Mouse (Mus musculus): ENCODE results near the gene Phldb3.

Phldb3 gene

DNA sequence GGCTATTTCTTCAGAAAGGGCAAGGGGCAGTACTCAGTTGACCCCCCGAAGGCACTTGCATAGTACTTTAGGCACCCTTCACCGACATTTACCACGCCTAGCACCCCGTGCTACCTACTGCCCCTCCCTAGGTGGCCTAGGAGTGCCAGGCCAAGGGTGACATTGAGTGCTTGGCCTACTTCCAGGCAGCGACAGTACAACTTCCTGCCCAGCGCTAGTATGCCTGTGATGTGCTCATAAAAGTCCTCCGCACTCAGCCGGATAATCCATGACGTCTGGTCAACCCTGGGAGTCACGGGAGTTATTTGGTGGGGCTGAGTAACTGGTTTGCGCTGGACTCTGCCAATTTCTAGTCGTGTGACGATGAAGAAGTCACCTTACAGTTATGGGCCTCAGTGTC lies 22.2 kb upstream of the Phldb3 start:
- Histone ChIP-seq H3K36me3 (ENCODE audit: insufficient read depth, low read length) (no peaks in the 10 kb centered on the region), H3K9me3 (ENCODE audit: low read length) (peaks cover 32% of the 10 kb centered on the region), H3K4me3 (replicated peaks; ENCODE audit: low read length) (no peak overlapping the region), H3K27me3 (ENCODE audit: insufficient read depth, low read length) (peaks cover 38% of the 10 kb centered on the region), H3K4me1 (replicated peaks; ENCODE audit: low read depth, low read length) (peaks cover 28% of the 10 kb centered on the region)
- TF ChIP-seq POU5F1 (IDR thresholded peaks at IDR 0.05; ENCODE audit: borderline replicate concordance, low read length) (no peak), CTCF (conservative IDR thresholded peaks at IDR 0.05; ENCODE audit: low read length) (no peak), NANOG (IDR thresholded peaks at IDR 0.05; ENCODE audit: borderline replicate concordance, low read length) (no peak)

DNA sequence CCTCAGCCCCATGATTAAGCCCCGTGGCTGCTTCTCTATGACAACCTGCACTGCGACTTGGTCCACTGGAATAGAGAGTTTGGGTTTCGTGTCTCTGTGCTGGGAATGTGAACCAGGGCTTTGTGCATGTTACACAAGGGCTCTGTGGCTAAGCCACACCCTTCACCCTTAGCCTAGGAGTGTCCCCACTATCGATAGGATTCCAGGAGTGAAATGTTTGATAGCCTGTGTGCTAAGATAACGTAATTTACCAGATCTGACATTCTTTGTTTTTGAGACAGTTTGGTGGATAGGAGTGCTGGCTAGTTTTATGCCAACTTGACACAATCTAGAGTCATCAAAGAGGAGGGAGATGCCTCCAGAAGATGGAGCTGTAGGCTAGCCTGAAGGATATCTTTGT lies 18.8 kb upstream of the Phldb3 start:
- no peak for TF ChIP-seq POU5F1 (IDR thresholded peaks at IDR 0.05; ENCODE audit: borderline replicate concordance, low read length)
- TF ChIP-seq NANOG (IDR thresholded peaks at IDR 0.05; ENCODE audit: borderline replicate concordance, low read length): no peak
- TF ChIP-seq CTCF (conservative IDR thresholded peaks at IDR 0.05; ENCODE audit: low read length): no peak
- Histone ChIP-seq H3K4me3 (replicated peaks; ENCODE audit: low read length) (no peak overlapping the region), H3K4me1 (replicated peaks; ENCODE audit: low read depth, low read length) (peaks cover 42% of the 10 kb centered on the region), H3K27me3 (ENCODE audit: insufficient read depth, low read length) (peaks cover 46% of the 10 kb centered on the region), H3K9me3 (ENCODE audit: low read length) (peaks cover 8% of the 10 kb centered on the region), H3K36me3 (ENCODE audit: insufficient read depth, low read length) (no peaks in the 10 kb centered on the region)

- H3K4me3 ChIP-seq (replicated peaks; ENCODE audit: low read length): no peak overlapping the region
- H3K9me3 ChIP-seq (ENCODE audit: low read length): peaks cover 4% of the 10 kb centered on the region; the same call in 1 of the 2 replicates
- no peak for TF ChIP-seq POU5F1 (IDR thresholded peaks at IDR 0.05; ENCODE audit: borderline replicate concordance, low read length)
- TF ChIP-seq NANOG (IDR thresholded peaks at IDR 0.05; ENCODE audit: borderline replicate concordance, low read length): no peak
- TF ChIP-seq CTCF (conservative IDR thresholded peaks at IDR 0.05; ENCODE audit: low read length): no peak
- H3K4me1 ChIP-seq (replicated peaks; ENCODE audit: low read depth, low read length): peaks cover 37% of the 10 kb centered on the region
- H3K27me3 ChIP-seq (ENCODE audit: insufficient read depth, low read length): peaks cover 42% of the 10 kb centered on the region
- H3K36me3 ChIP-seq (ENCODE audit: insufficient read depth, low read length): no peaks in the 10 kb centered on the region
Observed at GRCm38 (mm10) chr7:24592163-24592562, 18.4 kb upstream of the Phldb3 start.

GRCm38 (mm10) chr7:24592781-24593180 lies 17.8 kb upstream of the Phldb3 start:
- Histone ChIP-seq H3K27me3 (ENCODE audit: insufficient read depth, low read length) (peaks cover 40% of the 10 kb centered on the region), H3K9me3 (ENCODE audit: low read length) (no peaks in the 10 kb centered on the region), H3K4me1 (replicated peaks; ENCODE audit: low read depth, low read length) (peaks cover 31% of the 10 kb centered on the region), H3K4me3 (replicated peaks; ENCODE audit: low read length) (no peak overlapping the region; the same call in 1 of the 2 replicates), H3K36me3 (ENCODE audit: insufficient read depth, low read length) (no peaks in the 10 kb centered on the region)
- TF ChIP-seq NANOG (IDR thresholded peaks at IDR 0.05; ENCODE audit: borderline replicate concordance, low read length) (no peak), CTCF (conservative IDR thresholded peaks at IDR 0.05; ENCODE audit: low read length) (no peak), POU5F1 (IDR thresholded peaks at IDR 0.05; ENCODE audit: borderline replicate concordance, low read length) (no peak)

DNA sequence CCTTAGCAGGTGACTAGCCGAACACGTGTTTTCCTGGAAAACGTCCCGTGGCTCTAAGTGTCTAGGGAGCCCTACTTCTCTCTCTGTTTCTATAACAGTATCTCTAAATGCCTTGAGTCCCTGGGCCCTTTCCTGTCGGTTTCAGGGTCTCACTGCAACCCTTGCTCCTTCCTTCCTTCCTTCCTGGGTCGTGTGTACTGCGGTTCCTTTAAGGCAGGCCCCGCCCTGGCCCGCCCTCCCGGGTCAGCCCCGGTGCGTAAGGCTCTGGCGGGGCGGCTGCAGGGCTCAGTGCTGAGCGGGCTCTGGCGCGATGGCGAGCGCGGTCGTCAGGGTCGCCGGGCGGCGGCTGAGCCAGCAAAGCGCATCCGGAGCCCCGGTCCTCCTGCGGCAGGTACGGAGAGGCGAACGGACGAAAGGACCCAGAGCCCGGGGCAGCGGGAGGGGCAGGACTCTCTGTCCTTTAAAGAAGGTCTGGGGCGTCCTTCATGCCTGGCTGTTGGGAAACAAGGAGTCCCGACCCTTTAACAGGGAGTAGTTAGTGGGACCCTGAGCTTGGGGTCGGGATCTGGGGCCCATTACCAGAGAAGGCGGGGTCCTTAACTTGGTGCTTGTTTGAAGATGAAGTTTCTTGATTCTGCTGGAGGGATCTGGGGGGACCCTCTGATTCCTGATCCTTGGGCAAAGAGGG lies 16.8 kb upstream of the Phldb3 start:
- no peaks in the 10 kb centered on the region for H3K9me3 ChIP-seq (ENCODE audit: low read length)
- peaks cover 24% of the 10 kb centered on the region for H3K4me1 ChIP-seq (replicated peaks; ENCODE audit: low read depth, low read length)
- TF ChIP-seq NANOG (IDR thresholded peaks at IDR 0.05; ENCODE audit: borderline replicate concordance, low read length) (no peak), POU5F1 (IDR thresholded peaks at IDR 0.05; ENCODE audit: borderline replicate concordance, low read length) (no peak), CTCF (conservative IDR thresholded peaks at IDR 0.05; ENCODE audit: low read length) (no peak)
- H3K27me3 ChIP-seq (ENCODE audit: insufficient read depth, low read length): peaks cover 37% of the 10 kb centered on the region
- no peaks in the 10 kb centered on the region for H3K36me3 ChIP-seq (ENCODE audit: insufficient read depth, low read length)
- H3K4me3 ChIP-seq (replicated peaks; ENCODE audit: low read length): peak overlapping the region; percentile 84

DNA sequence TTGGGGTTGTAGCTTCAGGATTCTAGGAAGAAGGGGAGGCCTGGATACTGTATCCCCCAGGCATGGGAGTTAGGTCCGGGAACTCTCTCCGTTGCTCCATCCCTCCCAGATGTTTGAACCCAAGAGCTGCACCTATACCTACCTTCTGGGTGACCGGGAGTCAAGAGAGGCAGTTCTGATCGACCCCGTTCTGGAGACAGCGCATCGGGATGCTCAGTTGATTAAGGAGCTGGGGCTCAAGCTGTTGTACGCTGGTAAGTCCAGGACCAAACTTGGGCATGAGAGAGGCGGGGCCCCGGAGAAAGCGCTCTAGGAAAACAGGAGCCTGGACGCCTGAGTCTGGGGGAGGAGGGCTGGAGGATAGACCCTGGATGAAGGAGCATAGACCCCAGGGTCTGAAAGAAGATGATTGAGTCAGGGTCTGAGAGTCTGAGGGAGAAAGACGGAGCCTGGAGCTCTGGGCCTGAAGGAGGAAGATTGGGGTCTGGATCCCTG lies 16.2 kb upstream of the Phldb3 start:
- H3K36me3 ChIP-seq (ENCODE audit: insufficient read depth, low read length): no peaks in the 10 kb centered on the region
- H3K9me3 ChIP-seq (ENCODE audit: low read length): no peaks in the 10 kb centered on the region
- TF ChIP-seq NANOG (IDR thresholded peaks at IDR 0.05; ENCODE audit: borderline replicate concordance, low read length) (no peak), CTCF (conservative IDR thresholded peaks at IDR 0.05; ENCODE audit: low read length) (no peak), POU5F1 (IDR thresholded peaks at IDR 0.05; ENCODE audit: borderline replicate concordance, low read length) (no peak)
- H3K27me3 ChIP-seq (ENCODE audit: insufficient read depth, low read length): peaks cover 36% of the 10 kb centered on the region
- H3K4me1 ChIP-seq (replicated peaks; ENCODE audit: low read depth, low read length): peaks cover 29% of the 10 kb centered on the region
- peak overlapping the region; percentile 84 for H3K4me3 ChIP-seq (replicated peaks; ENCODE audit: low read length)

- TF ChIP-seq CTCF (conservative IDR thresholded peaks at IDR 0.05; ENCODE audit: low read length) (no peak), POU5F1 (IDR thresholded peaks at IDR 0.05; ENCODE audit: borderline replicate concordance, low read length) (no peak)
- Histone ChIP-seq H3K36me3 (ENCODE audit: insufficient read depth, low read length) (no peaks in the 10 kb centered on the region), H3K27me3 (ENCODE audit: insufficient read depth, low read length) (peaks cover 32% of the 10 kb centered on the region), H3K9me3 (ENCODE audit: low read length) (no peaks in the 10 kb centered on the region), H3K4me3 (replicated peaks; ENCODE audit: low read length) (no peak overlapping the region), H3K4me1 (replicated peaks; ENCODE audit: low read depth, low read length) (peaks cover 35% of the 10 kb centered on the region)
Observed at GRCm38 (mm10) chr7:24595464-24595863, 15.1 kb upstream of the Phldb3 start.

DNA sequence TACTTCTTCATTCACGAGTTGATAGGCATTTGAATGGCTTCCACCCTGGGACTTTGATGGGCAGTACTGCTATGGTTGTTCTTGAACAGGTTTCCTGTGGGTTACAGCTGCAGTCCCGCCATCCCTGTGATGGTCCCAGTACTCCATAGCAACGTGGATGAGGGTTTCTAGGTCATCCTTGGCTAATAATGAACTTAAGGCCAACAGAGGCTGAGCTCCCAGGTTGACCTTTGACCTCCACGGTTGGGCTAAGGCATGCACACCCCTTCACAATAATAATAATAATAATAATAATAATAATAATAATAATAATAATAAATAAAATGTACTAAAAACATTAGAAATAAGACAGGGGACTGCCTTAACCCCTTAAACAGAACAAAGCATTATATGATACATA lies 12.4 kb upstream of the Phldb3 start:
- no peak overlapping the region for H3K4me3 ChIP-seq (replicated peaks; ENCODE audit: low read length)
- H3K4me1 ChIP-seq (replicated peaks; ENCODE audit: low read depth, low read length): peaks cover 41% of the 10 kb centered on the region
- no peaks in the 10 kb centered on the region for H3K9me3 ChIP-seq (ENCODE audit: low read length)
- TF ChIP-seq NANOG (IDR thresholded peaks at IDR 0.05; ENCODE audit: borderline replicate concordance, low read length): no peak
- TF ChIP-seq POU5F1 (IDR thresholded peaks at IDR 0.05; ENCODE audit: borderline replicate concordance, low read length): no peak
- TF ChIP-seq CTCF (conservative IDR thresholded peaks at IDR 0.05; ENCODE audit: low read length): no peak
- H3K27me3 ChIP-seq (ENCODE audit: insufficient read depth, low read length): peaks cover 28% of the 10 kb centered on the region
- H3K36me3 ChIP-seq (ENCODE audit: insufficient read depth, low read length): no peaks in the 10 kb centered on the region
